Mouse (Mus musculus): ENCODE measurements around the gene Adarb2.

Adarb2 gene

GRCm38 (mm10) chr13:8202681-8203476 lies at the start of gene Adarb2:
Adarb2 (plus strand) TSS chr13:8202866.
- DNase-seq: no peak

- DNase-seq: no peak
Observed at GRCm38 (mm10) chr13:8173800-8174199, 28.9 kb upstream of the Adarb2 start.

- DNase-seq: no peak
Observed at GRCm38 (mm10) chr13:8191977-8192376, 10.7 kb upstream of the Adarb2 start.

GRCm38 (mm10) chr13:8199186-8199880 lies 3.3 kb upstream of the Adarb2 start:
- no peak for DNase-seq

GRCm38 (mm10) chr13:8203477-8203813 lies 779 bp downstream of the Adarb2 start:
- no peak for DNase-seq

- no peak for DNase-seq
Observed at GRCm38 (mm10) chr13:8207337-8207736, 4.7 kb downstream of the Adarb2 start.

- DNase-seq: no peak
Observed at GRCm38 (mm10) chr13:8210776-8211175, 8.1 kb downstream of the Adarb2 start.

GRCm38 (mm10) chr13:8238871-8239270 lies 36.2 kb downstream of the Adarb2 start:
- DNase-seq: no peak

GRCm38 (mm10) chr13:8248016-8248667 lies 45.5 kb downstream of the Adarb2 start:
- no peak for DNase-seq

- DNase-seq: no peak
Observed at GRCm38 (mm10) chr13:8272158-8272945, 69.7 kb downstream of the Adarb2 start.

- DNase-seq: no peak
Observed at GRCm38 (mm10) chr13:8283116-8283515, 80.5 kb downstream of the Adarb2 start.

- no peak for DNase-seq
Observed at GRCm38 (mm10) chr13:8316347-8317141, 113.9 kb downstream of the Adarb2 start.

- no peak for DNase-seq
Observed at GRCm38 (mm10) chr13:8333589-8334455, 131.2 kb downstream of the Adarb2 start.

GRCm38 (mm10) chr13:8334580-8334979 lies 131.9 kb downstream of the Adarb2 start:
- DNase-seq: no peak

GRCm38 (mm10) chr13:8341086-8341807 lies 138.6 kb downstream of the Adarb2 start:
- no peak for DNase-seq

- no peak for DNase-seq
Observed at GRCm38 (mm10) chr13:8347147-8347546, 144.5 kb downstream of the Adarb2 start.

GRCm38 (mm10) chr13:8352341-8352740 lies 149.7 kb downstream of the Adarb2 start:
- DNase-seq: no peak

GRCm38 (mm10) chr13:8352952-8353351 lies 150.3 kb downstream of the Adarb2 start:
- DNase-seq: no peak

GRCm38 (mm10) chr13:8365523-8365922 lies 162.9 kb downstream of the Adarb2 start:
- no peak for DNase-seq

- no peak for DNase-seq
Observed at GRCm38 (mm10) chr13:8366087-8366486, 163.4 kb downstream of the Adarb2 start.
